Mouse (Mus musculus) C3H10T1/2 (cell line): ENCODE measurements around the gene Serpinb6e. TPM values are rescaled to one million over a fixed set of nuclear protein-coding genes. Genes with fewer than 3 reads are reported as not detected.

ENCODE experiments used
- polyA plus RNA-seq, 2 experiments: library from polyadenylated mRNA; unstranded; fragments of >200 nt; fragmentation: generic; extraction: Trizol; gene quantifications; one replicate each; pipeline ENCODE4 v1.2.1; 2012; ENCODE audit warnings: missing spikeins in 2 of 2

The Serpinb6e gene
- polyA plus RNA-seq: not detected

GRCm38 (mm10) chr13:33843308-33843707 is at the start of gene Serpinb6e:
Gene Serpinb6e (minus strand): TSS chr13:33843408.

Other genes with a start within 250 kb of the Serpinb6e start
- gene Serpinb6d, start 182.0 kb downstream of the Serpinb6e start, polyA plus RNA-seq: not detected
- not detected for gene Serpinb6c, start 62.3 kb upstream of the Serpinb6e start, polyA plus RNA-seq
- 10 to 100 TPM; 14.2 to 21.7 TPM for gene Nqo2, start 121.3 kb upstream of the Serpinb6e start, polyA plus RNA-seq
- 10 to 100 TPM in 1 of 2 experiments, 1 to 10 TPM in 1; 1.9 to 14.3 TPM for gene Ripk1, start 159.0 kb upstream of the Serpinb6e start, polyA plus RNA-seq
- 100 to 1,000 TPM; 126 to 299 TPM for gene Serpinb6a, start 159.4 kb upstream of the Serpinb6e start, polyA plus RNA-seq
- 10 to 100 TPM; 15.9 to 71.6 TPM for gene Bphl, start 194.2 kb upstream of the Serpinb6e start, polyA plus RNA-seq
- 100 to 1,000 TPM; 113 to 426 TPM for gene Tubb2a, start 234.6 kb upstream of the Serpinb6e start, polyA plus RNA-seq